Mouse (Mus musculus): ENCODE data around the gene Slc25a11. TPM values are rescaled to one million over a fixed set of nuclear protein-coding genes. Genes with fewer than 3 reads are reported as not detected.

Gene Slc25a11
- polyA plus RNA-seq, 1 experiment from 2014 or later = 162 TPM

- Histone ChIP-seq H3K9me3 (no peaks in the 10 kb centered on the region), H3K27me3 (no peaks in the 10 kb centered on the region), H3K4me1 (peaks cover 66% of the 10 kb centered on the region), H3K4me3 (peak within 1 kb of the TSS; percentile 100), H3K9ac (peak within 1 kb of the TSS; percentile 100), H3K36me3 (peaks cover 37% of the 10 kb centered on the region), H3K27ac (peak within 1 kb of the TSS; percentile 99), H3K4me2 (peak within 1 kb of the TSS; percentile 95)
- peak; percentile 62 for ATAC-seq (ENCODE audit: borderline replicate concordance, extremely low read depth, low FRiP score, low TSS enrichment)
- whole genome bisulfite sequencing = under 1% methylated on average over 55 of the region's 61 CpGs
Measured at GRCm38 (mm10) chr11:70654198-70654922, 7.1 kb upstream of the Slc25a11 start, which contains the start of gene Pfn1. Pfn1 (minus strand) TSS chr11:70654644.

- ATAC-seq (ENCODE audit: borderline replicate concordance, extremely low read depth, low FRiP score, low TSS enrichment) = peak; percentile 56
- Histone ChIP-seq H3K4me1 (peaks cover 74% of the 10 kb centered on the region), H3K36me3 (peaks cover 43% of the 10 kb centered on the region)
Measured at GRCm38 (mm10) chr11:70653345-70654197, 6.3 kb upstream of the Slc25a11 start.

GRCm38 (mm10) chr11:70652884-70653344 is 5.6 kb upstream of the Slc25a11 start:
- 44% methylated on average over 6 of the region's 6 CpGs for whole genome bisulfite sequencing
- Histone ChIP-seq H3K27me3 (no peaks in the 10 kb centered on the region), H3K36me3 (peaks cover 45% of the 10 kb centered on the region), H3K27ac (peak overlapping the region; percentile 99), H3K4me1 (peaks cover 74% of the 10 kb centered on the region), H3K9me3 (no peaks in the 10 kb centered on the region), H3K4me3 (peak overlapping the region; percentile 100), H3K9ac (peak overlapping the region; percentile 100), H3K4me2 (peak overlapping the region; percentile 95)
- no peak for ATAC-seq (ENCODE audit: borderline replicate concordance, extremely low read depth, low FRiP score, low TSS enrichment)

More at GRCm38 (mm10) chr11:70653345-70654197, 6.3 kb upstream of the Slc25a11 start:
- Histone ChIP-seq H3K9me3 (no peaks in the 10 kb centered on the region), H3K9ac (peak overlapping the region; percentile 100), H3K4me3 (peak overlapping the region; percentile 100), H3K4me2 (peak overlapping the region; percentile 95), H3K27ac (peak overlapping the region; percentile 99), H3K27me3 (no peaks in the 10 kb centered on the region)
- under 1% methylated on average over 63 of the region's 63 CpGs for WGBS

- WGBS = 45% methylated on average over 12 of the region's 12 CpGs
- Histone ChIP-seq H3K27ac (0 out of 2 replicates have a peak overlapping the region, but pooled peaks have one; percentile 99), H3K4me3 (peak overlapping the region; percentile 100), H3K36me3 (peaks cover 45% of the 10 kb centered on the region), H3K27me3 (no peaks in the 10 kb centered on the region), H3K4me1 (peaks cover 69% of the 10 kb centered on the region), H3K4me2 (peak overlapping the region; percentile 95), H3K9me3 (no peaks in the 10 kb centered on the region), H3K9ac (peak overlapping the region; percentile 100)
- ATAC-seq (ENCODE audit: borderline replicate concordance, extremely low read depth, low FRiP score, low TSS enrichment) = no peak
Measured at GRCm38 (mm10) chr11:70652029-70652883, 5.0 kb upstream of the Slc25a11 start.

GRCm38 (mm10) chr11:70651391-70651790 is 4.1 kb upstream of the Slc25a11 start:
- ATAC-seq (ENCODE audit: borderline replicate concordance, extremely low read depth, low FRiP score, low TSS enrichment) = no peak
- no peak overlapping the region; the same call in 1 of the 2 replicates for H3K9ac ChIP-seq
- peaks cover 60% of the 10 kb centered on the region for H3K4me1 ChIP-seq
- H3K27me3 ChIP-seq = no peaks in the 10 kb centered on the region
- H3K4me3 ChIP-seq = 0 out of 2 replicates have a peak overlapping the region, but pooled peaks have one; percentile 100
- peak overlapping the region; percentile 95 for H3K4me2 ChIP-seq
- no peaks in the 10 kb centered on the region for H3K9me3 ChIP-seq
- H3K27ac ChIP-seq = no peak overlapping the region
- H3K36me3 ChIP-seq = peaks cover 45% of the 10 kb centered on the region
- 55% methylated on average over 2 of the region's 2 CpGs for WGBS

DNA sequence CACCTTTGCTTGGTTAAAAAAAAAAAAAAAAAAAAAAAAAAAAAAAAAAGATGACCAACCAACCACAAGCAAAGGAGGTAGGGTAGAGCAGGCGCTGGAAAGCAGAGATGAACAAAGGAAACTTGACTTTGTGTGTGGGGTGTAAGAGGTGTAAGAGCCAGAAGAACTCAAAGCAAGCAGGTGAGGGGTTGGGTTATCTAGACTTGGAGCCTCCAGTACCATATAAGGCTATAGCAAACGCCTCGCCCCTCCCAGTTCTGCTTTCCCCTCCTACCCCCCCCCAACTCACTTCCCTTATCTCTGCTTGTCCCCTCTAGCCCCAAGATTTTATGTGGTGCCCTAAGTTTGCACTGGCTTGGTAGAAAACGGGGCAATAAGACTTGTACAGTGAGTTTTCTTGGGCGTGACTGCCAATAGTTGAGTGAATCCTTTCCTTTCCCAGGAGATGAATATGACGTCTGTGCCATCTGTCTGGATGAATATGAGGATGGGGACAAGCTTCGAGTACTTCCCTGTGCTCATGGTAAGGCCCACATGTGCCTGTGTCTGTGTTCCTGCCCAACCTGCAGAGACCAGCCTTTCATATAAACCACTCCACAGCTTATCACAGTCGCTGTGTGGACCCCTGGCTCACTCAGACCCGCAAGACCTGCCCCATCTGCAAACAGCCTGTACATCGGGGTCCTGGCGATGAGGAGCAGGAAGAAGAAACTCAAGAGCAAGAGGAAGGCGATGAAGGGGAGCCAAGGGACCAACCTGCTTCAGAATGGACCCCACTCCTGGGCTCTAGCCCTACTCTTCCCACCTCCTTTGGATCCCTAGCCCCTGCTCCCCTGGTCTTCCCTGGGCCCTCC is 3.3 kb upstream of the Slc25a11 start:
- Histone ChIP-seq H3K27ac (peak overlapping the region; percentile 45; the same call in 1 of the 2 replicates), H3K9me3 (no peaks in the 10 kb centered on the region), H3K4me1 (peaks cover 58% of the 10 kb centered on the region), H3K9ac (no peak overlapping the region; the same call in 1 of the 2 replicates), H3K4me3 (no peak overlapping the region), H3K4me2 (peak overlapping the region; percentile 95; the same call in 1 of the 2 replicates), H3K27me3 (no peaks in the 10 kb centered on the region), H3K36me3 (peaks cover 45% of the 10 kb centered on the region)
- no peak for ATAC-seq (ENCODE audit: borderline replicate concordance, extremely low read depth, low FRiP score, low TSS enrichment)
- WGBS = 66% methylated on average over 12 of the region's 12 CpGs

- no peaks in the 10 kb centered on the region for H3K27me3 ChIP-seq
- ATAC-seq (ENCODE audit: borderline replicate concordance, extremely low read depth, low FRiP score, low TSS enrichment) = no peak
- H3K36me3 ChIP-seq = peaks cover 54% of the 10 kb centered on the region
- peak overlapping the region; percentile 66; the same call in 1 of the 2 replicates for H3K4me3 ChIP-seq
- H3K27ac ChIP-seq = no peak overlapping the region
- H3K4me2 ChIP-seq = peak overlapping the region; percentile 87
- peak overlapping the region; percentile 6; the same call in 1 of the 2 replicates for H3K9ac ChIP-seq
- WGBS = 75% methylated on average over 8 of the region's 8 CpGs
- peaks cover 65% of the 10 kb centered on the region for H3K4me1 ChIP-seq
- no peaks in the 10 kb centered on the region for H3K9me3 ChIP-seq
Measured at GRCm38 (mm10) chr11:70649185-70649734, 2.0 kb upstream of the Slc25a11 start.

GRCm38 (mm10) chr11:70648512-70648911 is 1.2 kb upstream of the Slc25a11 start:
- H3K36me3 ChIP-seq = peaks cover 61% of the 10 kb centered on the region

DNA sequence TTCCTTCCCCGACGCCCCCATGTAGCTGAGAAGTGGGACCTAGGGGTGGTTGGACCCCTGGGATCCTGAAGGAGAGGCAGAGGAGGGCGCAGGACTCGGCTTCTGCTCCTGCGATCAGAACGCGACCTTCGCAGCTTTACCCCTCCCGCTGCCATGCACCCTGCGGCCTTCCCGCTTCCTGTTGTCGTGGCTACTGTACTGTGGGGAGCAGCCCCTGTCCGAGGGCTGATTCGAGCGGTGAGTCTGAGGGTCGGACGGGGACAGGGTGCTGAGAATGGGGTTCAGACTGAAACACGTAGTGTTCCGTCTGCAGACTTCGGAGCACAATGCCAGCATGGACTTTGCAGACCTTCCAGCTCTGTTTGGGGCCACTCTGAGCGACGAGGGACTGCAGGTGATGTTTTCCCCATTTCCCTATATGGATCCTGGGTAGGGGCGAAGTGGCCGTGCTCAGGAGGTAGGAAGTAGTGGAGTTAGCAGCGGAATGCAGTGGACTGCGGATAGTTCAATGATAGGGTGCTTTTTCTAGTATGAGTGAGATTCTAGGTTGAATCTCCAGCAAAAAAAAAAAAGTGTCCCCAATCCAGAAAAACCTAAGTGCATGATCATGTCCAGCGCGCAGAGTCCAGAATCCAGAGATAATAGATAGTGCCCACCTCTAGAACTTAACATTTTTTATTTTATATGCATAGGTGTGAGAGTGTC is 589 bp upstream of the Slc25a11 start:
- Histone ChIP-seq H3K9ac (peak overlapping the region; percentile 77), H3K9me3 (no peaks in the 10 kb centered on the region), H3K4me1 (peaks cover 62% of the 10 kb centered on the region), H3K27me3 (no peaks in the 10 kb centered on the region), H3K36me3 (peaks cover 59% of the 10 kb centered on the region), H3K4me2 (peak overlapping the region; percentile 87), H3K27ac (peak overlapping the region; percentile 98), H3K4me3 (peak overlapping the region; percentile 66)
- ATAC-seq (ENCODE audit: borderline replicate concordance, extremely low read depth, low FRiP score, low TSS enrichment) = peak; percentile 28; the same call in 1 of the 2 replicates
- 1% methylated on average over 28 of the region's 28 CpGs for WGBS

More at GRCm38 (mm10) chr11:70648512-70648911, 1.2 kb upstream of the Slc25a11 start:
- Histone ChIP-seq H3K4me3 (peak overlapping the region; percentile 66), H3K9ac (peak overlapping the region; percentile 77), H3K27ac (peak overlapping the region; percentile 98), H3K9me3 (no peaks in the 10 kb centered on the region), H3K4me1 (peaks cover 65% of the 10 kb centered on the region), H3K27me3 (no peaks in the 10 kb centered on the region), H3K4me2 (peak overlapping the region; percentile 87)
- no peak for ATAC-seq (ENCODE audit: borderline replicate concordance, extremely low read depth, low FRiP score, low TSS enrichment)
- WGBS = 73% methylated on average over 4 of the region's 4 CpGs

GRCm38 (mm10) chr11:70646259-70646555 is 1.1 kb downstream of the Slc25a11 start:
- no peak for ATAC-seq (ENCODE audit: borderline replicate concordance, extremely low read depth, low FRiP score, low TSS enrichment)
- peaks cover 46% of the 10 kb centered on the region for H3K4me1 ChIP-seq
- no peaks in the 10 kb centered on the region for H3K27me3 ChIP-seq
- peaks cover 43% of the 10 kb centered on the region for H3K36me3 ChIP-seq
- peak overlapping the region; percentile 87 for H3K9ac ChIP-seq
- peak overlapping the region; percentile 66 for H3K4me3 ChIP-seq
- 16% methylated on average over 3 of the region's 3 CpGs for WGBS
- peak overlapping the region; percentile 88 for H3K4me2 ChIP-seq
- peak overlapping the region; percentile 91 for H3K27ac ChIP-seq
- no peaks in the 10 kb centered on the region for H3K9me3 ChIP-seq
